Comparison of ENCODE assay signal across 15 mouse cellular contexts in genomic region chr2:134645166-134645565, GRCm38 (mm10). TPM values are rescaled to one million over a fixed set of nuclear protein-coding genes. Genes with fewer than 3 reads are reported as not detected.
A peak's percentile ranks its signal among the peaks of the same experiment; 100 is the strongest.
DNase-seq lines count a peak whose midpoint lies in the region; ATAC-seq and TF ChIP-seq lines count a peak whose summit lies in the region.
"Had no signal": no experiment of that assay in that cellular context is flagged by ENCODE, and none has a peak within 500 bp of the region (broad histone marks: within the 10 kb centered on the region; RNA-seq: fewer than 3 reads in every experiment).

No protein-coding gene starts in this region.

- no peak overlapping the region for H3K4me2 ChIP-seq in heart, embryonic 15.5 days
- H3K4me2 ChIP-seq in forebrain, postnatal 0 days (ENCODE audit: low read depth) = 0 out of 2 replicates have a peak overlapping the region, but pooled peaks have one; percentile 2
- no peak overlapping the region for H3K4me2 ChIP-seq in midbrain, embryonic 13.5 days (replicated peaks)
- H3K4me2 ChIP-seq in heart, embryonic 12.5 days = no peak overlapping the region
- H3K4me2 ChIP-seq: stomach, embryonic 15.5 days had no signal

- no peak for ATAC-seq in heart, embryonic 15.5 days (replicated peaks; ENCODE audit: insufficient number of reproducible peaks, insufficient read depth, low FRiP score, low read depth)
- no peak for ATAC-seq in forebrain, postnatal 0 days
- no peak for ATAC-seq in midbrain, embryonic 13.5 days
- no peak for ATAC-seq in heart, embryonic 12.5 days (ENCODE audit: insufficient number of reproducible peaks, low FRiP score)
- ATAC-seq: intestine, embryonic 16.5 days had no signal

- no peaks in the 10 kb centered on the region for H3K27me3 ChIP-seq in heart, embryonic 15.5 days
- H3K27me3 ChIP-seq in forebrain, postnatal 0 days (ENCODE audit: insufficient read depth, low read length) = no peaks in the 10 kb centered on the region
- no peaks in the 10 kb centered on the region for H3K27me3 ChIP-seq in midbrain, embryonic 13.5 days
- H3K27me3 ChIP-seq in heart, embryonic 12.5 days (replicated peaks) = no peaks in the 10 kb centered on the region
- H3K27me3 ChIP-seq: megakaryocyte, embryonic 14.5 days; stomach, embryonic 15.5 days had no signal

- no peak overlapping the region for H3K4me3 ChIP-seq in heart, embryonic 15.5 days
- no peak overlapping the region for H3K4me3 ChIP-seq in forebrain, postnatal 0 days (ENCODE audit: low read depth, low read length)
- no peak overlapping the region for H3K4me3 ChIP-seq in midbrain, embryonic 13.5 days (replicated peaks)
- no peak overlapping the region for H3K4me3 ChIP-seq in heart, embryonic 12.5 days
- H3K4me3 ChIP-seq: heart, adult 2 months; megakaryocyte, embryonic 14.5 days; stomach, embryonic 15.5 days had no signal

- peaks cover 18% of the 10 kb centered on the region for H3K4me1 ChIP-seq in heart, embryonic 15.5 days (replicated peaks)
- peaks cover 22% of the 10 kb centered on the region for H3K4me1 ChIP-seq in forebrain, postnatal 0 days (ENCODE audit: insufficient read depth)
- peaks cover 38% of the 10 kb centered on the region for H3K4me1 ChIP-seq in midbrain, embryonic 13.5 days (replicated peaks)
- peaks cover 23% of the 10 kb centered on the region for H3K4me1 ChIP-seq in heart, embryonic 12.5 days (replicated peaks)
- H3K4me1 ChIP-seq: stomach, embryonic 15.5 days had no signal

- H3K9me3 ChIP-seq in heart, embryonic 15.5 days (replicated peaks) = no peaks in the 10 kb centered on the region
- H3K9me3 ChIP-seq in forebrain, postnatal 0 days (ENCODE audit: low read length) = no peaks in the 10 kb centered on the region
- no peaks in the 10 kb centered on the region for H3K9me3 ChIP-seq in midbrain, embryonic 13.5 days
- peaks cover 2% of the 10 kb centered on the region; the same call in 1 of the 2 replicates for H3K9me3 ChIP-seq in heart, embryonic 12.5 days (replicated peaks)
- H3K9me3 ChIP-seq: stomach, embryonic 15.5 days had no signal

- 0 out of 2 replicates have a peak overlapping the region, but pooled peaks have one; percentile 12 for H3K27ac ChIP-seq in heart, embryonic 15.5 days
- peak overlapping the region; percentile 100 for H3K27ac ChIP-seq in forebrain, postnatal 0 days (ENCODE audit: low read depth, low read length)
- H3K27ac ChIP-seq in midbrain, embryonic 13.5 days = peak overlapping the region; percentile 99
- no peak overlapping the region for H3K27ac ChIP-seq in heart, embryonic 12.5 days (ENCODE audit: poor library complexity, severe bottlenecking)
- H3K27ac ChIP-seq: stomach, embryonic 15.5 days had no signal

- intact Hi-C loops in heart, postnatal 14 days (cut with DNase I) = no loop called here

- TF ChIP-seq CTCF in forebrain, postnatal 0 days (IDR thresholded peaks at IDR 0.05; ENCODE audit: low read depth) = no peak

- no peak overlapping the region for H3K9ac ChIP-seq in heart, embryonic 15.5 days
- H3K9ac ChIP-seq in forebrain, postnatal 0 days = no peak overlapping the region
- H3K9ac ChIP-seq in midbrain, embryonic 13.5 days (replicated peaks) = no peak overlapping the region
- no peak overlapping the region for H3K9ac ChIP-seq in heart, embryonic 12.5 days
- H3K9ac ChIP-seq: stomach, embryonic 15.5 days had no signal

- 44% methylated on average over 4 of the region's 4 CpGs for WGBS in heart, embryonic 15.5 days
- 24% methylated on average over 4 of the region's 4 CpGs for whole genome bisulfite sequencing in forebrain, postnatal 0 days
- WGBS in midbrain, embryonic 13.5 days = 30% methylated on average over 4 of the region's 4 CpGs
- WGBS in heart, embryonic 12.5 days = 43% methylated on average over 4 of the region's 4 CpGs

- H3K36me3 ChIP-seq in heart, embryonic 15.5 days = no peaks in the 10 kb centered on the region
- no peaks in the 10 kb centered on the region for H3K36me3 ChIP-seq in forebrain, postnatal 0 days (ENCODE audit: insufficient read depth)
- H3K36me3 ChIP-seq in midbrain, embryonic 13.5 days = no peaks in the 10 kb centered on the region
- H3K36me3 ChIP-seq in heart, embryonic 12.5 days = no peaks in the 10 kb centered on the region
- H3K36me3 ChIP-seq: stomach, embryonic 15.5 days had no signal

- DNase-seq in heart, postnatal 14 days = no peak
- peak; percentile 51 for DNase-seq in brain, adult 2 months (ENCODE audit: low read depth, low spot score)
- peak; percentile 39 for DNase-seq in forebrain, postnatal 0 days
- DNase-seq in urinary bladder, adult 18-20 months (ENCODE audit: low spot score in 2 of 2) = no peak
- DNase-seq in urinary bladder, postnatal 4 days (ENCODE audit: low spot score in 2 of 2) = no peak
- DNase-seq: heart, adult 2 months; lung, adult 2 months; right cerebral cortex, postnatal 4 days; thymus, postnatal 4 days had no signal

RNA-seq across cellular contexts. Expression of gene Tmx4, which starts 1.2 kb away (rescaled TPM):
- 34.7 and 35.2 TPM in 2 replicates for polyA plus RNA-seq in heart, embryonic 15.5 days (2015; fragmentation: Nextera tagmentation; extraction: Ambion mirVana)
- total RNA-seq in heart, postnatal 14 days (2021) = 10 to 100 TPM; 50.3 to 53.3 TPM
- total RNA-seq in forebrain, postnatal 0 days (2014; rRNA removed) = 110 and 161 TPM in 2 replicates
- polyA plus RNA-seq in forebrain, postnatal 0 days (2015; fragmentation: Nextera tagmentation; extraction: Ambion mirVana) = 35.8 and 65.6 TPM in 2 replicates
- polyA plus RNA-seq in midbrain, embryonic 13.5 days (2015; fragmentation: Nextera tagmentation; extraction: Ambion mirVana) = 97.4 and 109 TPM in 2 replicates
- polyA plus RNA-seq in heart, embryonic 12.5 days (2016; fragmentation: Nextera tagmentation; extraction: Ambion mirVana) = 55.3 and 56.1 TPM in 2 replicates

Comparison
In these comparisons a context has a peak if more than half of its experiments do, and no peak if none do; other contexts are left out.
1. DNase-seq: peak in brain, adult 2 months (single experiment) and forebrain, postnatal 0 days (single experiment); none in heart, postnatal 14 days (0 of 2), urinary bladder, adult 18-20 months (0 of 2) and urinary bladder, postnatal 4 days (0 of 2).